Mouse (Mus musculus) urinary bladder, postnatal 25 days (tissue): ENCODE measurements around the gene G6pc.
"Not testable (repeated sequence)": the region's sequence is repeated elsewhere in the genome, so short reads cannot be mapped to it uniquely, and the experiment has no call there.

Experiments
- DNase-seq: peaks from one replicate; pipeline ENCODE4 v3.0.0; 2022; ENCODE audit warnings: low spot score

Gene G6pc

DNA sequence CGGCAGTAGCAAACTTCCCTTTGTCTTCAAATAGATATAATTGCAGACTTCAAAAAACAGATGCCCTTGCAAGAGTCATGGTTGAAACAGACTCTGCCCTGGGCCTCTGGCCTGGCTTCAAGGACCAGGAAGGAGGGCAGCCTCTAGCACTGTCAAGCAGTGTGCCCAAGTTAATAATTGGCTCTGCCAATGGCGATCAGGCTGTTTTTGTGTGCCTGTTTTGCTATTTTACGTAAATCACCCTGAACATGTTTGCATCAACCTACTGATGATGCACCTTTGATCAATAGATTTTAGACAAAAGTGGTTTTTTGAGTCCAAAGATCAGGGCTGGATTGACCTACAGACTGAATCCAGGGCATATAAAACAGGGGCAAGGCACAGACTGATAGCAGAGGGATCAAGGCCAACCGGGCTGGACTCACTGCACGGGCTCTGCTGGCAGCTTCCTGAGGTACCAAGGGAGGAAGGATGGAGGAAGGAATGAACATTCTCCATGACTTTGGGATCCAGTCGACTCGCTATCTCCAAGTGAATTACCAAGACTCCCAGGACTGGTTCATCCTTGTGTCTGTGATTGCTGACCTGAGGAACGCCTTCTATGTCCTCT, at the start of gene G6pc:
G6pc (plus strand) TSS at position 236 of the 610 bp plus-strand sequence.
- no peak for DNase-seq

GRCm38 (mm10) chr11:101323609-101324008, 43.8 kb upstream of the G6pc start:
- DNase-seq: peak; percentile 55

GRCm38 (mm10) chr11:101324763-101325162, 42.6 kb upstream of the G6pc start, which contains the start of gene Aoc2:
TSS of gene Aoc2 (plus strand) at chr11:101325063.
- no peak for DNase-seq

DNA sequence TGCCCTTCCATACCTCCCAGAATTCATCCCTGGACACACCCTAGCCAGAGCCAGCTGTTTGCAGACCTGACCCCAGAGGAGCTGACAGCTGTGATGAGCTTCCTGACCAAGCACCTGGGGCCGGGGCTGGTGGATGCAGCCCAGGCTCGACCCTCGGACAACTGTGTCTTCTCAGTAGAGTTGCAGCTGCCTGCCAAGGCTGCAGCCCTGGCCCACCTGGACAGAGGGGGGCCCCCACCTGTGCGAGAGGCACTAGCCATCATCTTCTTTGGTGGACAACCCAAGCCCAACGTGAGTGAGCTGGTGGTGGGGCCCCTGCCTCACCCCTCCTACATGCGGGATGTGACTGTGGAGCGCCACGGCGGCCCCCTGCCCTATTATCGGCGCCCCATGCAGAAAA, 42.2 kb upstream of the G6pc start:
- not testable (repeated sequence) for DNase-seq

DNA sequence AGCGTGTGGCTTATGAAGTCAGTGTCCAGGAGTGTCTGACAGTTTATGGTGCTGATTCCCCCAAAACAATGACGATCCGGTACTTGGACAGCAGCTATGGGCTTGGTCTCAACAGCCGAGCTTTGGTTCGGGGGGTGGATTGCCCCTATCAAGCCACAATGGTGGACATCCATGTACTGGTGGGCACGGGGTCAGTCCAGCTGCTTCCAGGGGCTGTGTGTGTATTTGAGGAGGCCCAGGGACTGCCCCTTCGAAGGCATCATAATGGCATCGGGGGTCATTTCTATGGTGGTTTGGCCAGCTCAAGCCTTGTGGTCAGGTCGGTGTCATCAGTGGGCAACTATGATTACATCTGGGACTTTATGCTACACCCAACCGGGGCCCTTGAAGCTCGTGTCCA, 41.2 kb upstream of the G6pc start:
- DNase-seq: no peak

DNA sequence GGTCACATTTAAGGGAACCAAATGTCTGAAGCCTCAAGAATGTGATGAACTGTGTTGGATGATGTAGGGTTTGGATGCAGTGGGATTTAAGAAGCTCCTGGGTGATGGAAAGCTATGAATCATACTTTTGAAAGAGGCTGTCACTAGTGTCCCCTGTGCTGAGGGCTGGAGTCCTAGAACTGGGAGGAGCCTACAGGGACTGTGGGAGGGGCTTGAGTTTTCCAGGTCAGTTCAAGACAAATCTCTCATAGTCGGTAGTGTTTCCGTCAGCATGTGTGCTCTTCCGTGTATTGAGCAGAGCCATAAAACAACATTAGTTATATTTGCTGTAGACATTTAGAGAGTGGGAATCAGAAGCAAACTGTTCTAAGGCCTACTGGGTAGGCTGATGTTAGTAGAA, 40.0 kb upstream of the G6pc start:
- no peak for DNase-seq

- DNase-seq: no peak
These were observed 38.3 kb upstream of the G6pc start for GRCm38 (mm10) chr11:101328941-101329635.

DNA sequence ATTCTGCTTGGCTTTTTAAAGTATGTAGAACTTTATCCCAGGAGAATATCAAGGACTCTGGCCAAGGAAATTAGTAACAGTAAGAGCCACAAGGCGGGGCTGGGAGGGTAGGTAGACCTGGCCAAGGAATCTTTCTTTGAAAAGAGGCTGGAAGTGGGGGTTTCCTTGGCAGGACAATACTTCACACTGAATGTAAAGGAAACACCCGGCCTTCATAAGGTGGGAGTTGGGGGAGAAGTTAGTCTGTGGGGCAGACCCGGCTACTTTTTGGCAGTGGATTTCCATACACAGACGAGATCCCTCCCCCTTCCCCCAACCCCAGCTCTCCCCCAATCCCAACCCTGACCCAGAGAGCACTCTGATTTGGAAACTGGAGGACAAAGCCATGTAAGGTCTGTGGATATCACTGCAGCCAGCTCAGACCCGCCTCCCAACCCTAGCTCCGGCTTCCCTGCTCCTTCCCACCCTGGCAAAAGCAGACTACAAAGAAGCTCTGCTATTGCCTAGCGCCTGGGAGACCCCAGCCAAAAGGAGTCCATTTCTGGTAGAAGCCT, 36.9 kb upstream of the G6pc start, which contains the start of gene Aoc3:
Aoc3 (plus strand) TSS at position 235 of the 554 bp plus-strand sequence.
- DNase-seq: no peak

GRCm38 (mm10) chr11:101330961-101331360, 36.4 kb upstream of the G6pc start:
- not testable (repeated sequence) for DNase-seq

DNA sequence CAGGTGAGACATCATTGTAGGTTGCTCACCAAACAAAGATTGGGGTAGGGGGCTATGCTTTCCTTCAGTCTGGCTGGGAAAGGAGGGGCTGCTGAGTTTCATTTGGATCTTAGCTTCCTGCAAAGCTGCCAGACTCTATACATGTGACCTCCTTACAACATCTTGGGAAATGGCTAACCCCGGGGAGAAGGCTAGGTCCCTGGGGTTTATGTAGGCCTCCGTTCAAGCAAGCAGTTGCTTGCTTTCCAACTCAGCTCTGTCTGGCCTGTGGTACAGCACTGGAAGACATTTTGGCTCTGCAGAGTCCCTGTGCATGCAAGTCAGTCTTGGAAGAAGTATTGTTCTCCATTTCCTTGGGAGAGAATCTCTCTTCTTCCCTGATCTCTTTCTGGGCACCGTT, 34.8 kb upstream of the G6pc start:
- no peak for DNase-seq

GRCm38 (mm10) chr11:101334023-101334422, 33.3 kb upstream of the G6pc start:
- no peak for DNase-seq

GRCm38 (mm10) chr11:101334516-101334915, 32.8 kb upstream of the G6pc start:
- no peak for DNase-seq

- DNase-seq: no peak
These were observed 31.7 kb upstream of the G6pc start for GRCm38 (mm10) chr11:101335685-101336084.

GRCm38 (mm10) chr11:101338123-101338760, 29.1 kb upstream of the G6pc start:
- no peak for DNase-seq

- no peak for DNase-seq
These were observed 20.1 kb upstream of the G6pc start for GRCm38 (mm10) chr11:101347083-101347775.

- no peak for DNase-seq
These were observed 18.6 kb upstream of the G6pc start for GRCm38 (mm10) chr11:101348774-101349173.

- DNase-seq: no peak
These were observed 18.1 kb upstream of the G6pc start for GRCm38 (mm10) chr11:101349216-101349615.

DNA sequence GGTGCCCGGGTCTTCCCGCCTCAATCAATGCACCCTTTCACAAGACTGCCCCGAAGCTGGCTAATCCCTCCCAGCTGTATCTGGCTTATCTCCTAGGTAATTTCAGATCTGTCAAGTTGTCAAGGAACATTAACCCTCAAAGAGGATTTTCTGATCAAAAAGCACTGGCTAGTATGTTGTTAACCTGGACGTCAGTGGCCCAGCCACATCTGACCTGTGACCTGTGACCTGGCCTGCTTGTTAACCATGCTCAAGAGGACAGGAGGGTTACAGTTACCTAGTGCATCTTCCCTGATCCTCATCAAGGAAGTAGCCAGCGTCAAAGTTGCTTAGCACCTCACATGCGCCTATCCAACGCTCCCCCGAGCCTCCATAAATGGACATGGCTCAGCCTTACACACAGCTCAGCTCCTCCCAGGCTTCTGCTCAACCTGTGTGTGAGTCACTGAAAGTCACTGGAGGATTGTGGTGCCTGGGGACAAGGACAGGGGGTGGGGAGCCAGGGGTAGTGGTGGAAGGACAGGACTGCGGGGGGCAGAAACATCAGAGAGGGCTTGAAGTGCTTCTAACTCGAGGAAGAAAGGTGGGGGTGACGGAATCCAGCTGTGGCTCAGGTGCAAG, 16.2 kb upstream of the G6pc start:
- no peak for DNase-seq

DNA sequence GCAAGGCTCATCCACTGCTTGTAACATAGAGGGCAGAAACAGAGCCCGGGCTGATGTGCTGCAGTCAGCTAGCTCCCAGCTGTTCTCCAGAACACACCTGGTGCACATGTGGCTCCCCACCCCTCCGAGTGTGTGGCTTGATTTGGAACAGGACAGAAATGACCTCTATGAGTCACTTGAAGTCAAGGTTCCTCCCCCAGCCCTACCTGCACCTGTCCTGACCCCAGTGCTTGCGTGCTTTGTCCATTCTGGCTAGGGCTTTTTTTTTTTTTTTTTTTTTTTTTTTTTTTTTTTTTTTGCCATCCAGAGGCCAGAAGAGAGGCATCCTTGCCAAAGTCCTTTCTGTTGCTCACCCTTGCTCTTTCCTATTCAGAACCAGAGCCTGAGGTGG, 15.6 kb upstream of the G6pc start:
- DNase-seq: no peak

DNA sequence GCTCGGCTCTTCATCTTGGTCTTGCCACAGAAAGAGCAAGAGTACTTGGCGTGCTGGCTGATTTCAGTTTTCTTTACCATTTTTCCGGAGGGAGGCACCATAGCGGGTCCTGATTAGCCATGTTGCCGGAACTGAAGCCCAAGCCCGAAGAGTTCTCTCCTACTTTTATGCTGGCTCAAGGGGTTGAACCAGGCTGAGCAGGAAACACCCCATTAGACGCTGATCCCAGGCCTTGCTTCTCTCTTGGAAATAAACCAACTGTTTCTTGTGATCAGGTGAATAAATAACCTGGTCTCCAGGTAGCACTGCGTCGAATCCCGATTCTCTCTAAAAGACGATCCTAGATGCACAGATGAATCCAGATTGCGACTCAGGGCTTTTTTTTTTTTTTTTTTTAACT, 13.9 kb upstream of the G6pc start:
- DNase-seq: no peak

DNA sequence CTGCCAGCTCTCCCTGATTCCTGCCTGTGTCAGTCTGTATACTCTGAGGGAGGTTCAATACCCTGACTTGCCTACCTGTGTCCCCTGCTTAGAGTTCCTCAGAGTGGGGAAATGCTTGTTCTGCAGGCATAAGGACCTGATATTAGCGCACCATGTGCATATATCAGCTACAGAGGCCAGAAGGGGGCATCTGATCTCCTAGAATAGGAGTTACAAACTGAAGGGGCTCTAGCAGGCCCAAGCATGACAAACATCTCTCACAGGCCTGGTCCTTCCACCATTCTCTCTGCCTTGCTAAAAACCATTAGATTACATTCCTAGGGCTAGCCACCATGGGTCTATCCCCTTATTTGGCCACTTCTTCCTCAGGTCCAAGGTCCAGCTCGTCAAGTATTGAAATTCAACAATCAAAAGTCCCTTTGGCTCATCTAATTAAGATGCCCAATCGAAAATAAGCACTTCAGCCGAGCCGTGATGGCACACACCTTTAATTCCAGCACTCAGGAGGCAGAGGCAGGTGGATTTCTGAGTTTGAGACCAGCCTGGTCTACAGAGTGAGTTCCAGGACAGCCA, 12.8 kb upstream of the G6pc start:
- no peak for DNase-seq

GRCm38 (mm10) chr11:101355916-101356315, 11.4 kb upstream of the G6pc start:
- DNase-seq: no peak
